8 mouse cellular contexts compared by ENCODE assay signal in the genomic region with DNA sequence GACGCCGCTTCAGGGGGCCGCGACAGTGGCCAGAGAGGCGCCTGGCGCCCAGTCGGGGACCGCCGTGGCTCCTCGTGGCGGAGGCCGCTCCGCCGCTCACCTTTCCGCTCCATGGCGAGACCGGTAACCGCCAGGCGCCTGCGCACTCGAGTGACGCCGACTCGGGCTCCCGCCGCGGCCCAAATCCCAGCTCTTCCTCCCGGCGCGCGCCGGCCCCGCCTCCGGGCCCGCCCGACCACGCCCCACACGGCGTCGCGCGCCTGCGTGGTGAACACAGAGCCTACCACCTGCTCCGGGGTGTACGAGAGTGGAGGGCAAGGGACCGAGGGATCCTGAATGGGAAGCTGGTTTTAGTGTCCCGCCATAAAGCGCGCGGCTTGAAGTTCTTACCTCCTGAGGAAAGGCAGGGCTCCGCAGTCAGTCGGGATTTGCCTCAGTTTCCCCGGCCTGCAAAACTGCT. TPM values are rescaled to one million over a fixed set of nuclear protein-coding genes. Genes with fewer than 3 reads are reported as not detected.
DNase-seq lines count a peak whose midpoint lies in the region; ATAC-seq lines count a peak whose summit lies in the region.

Gene Srpk1, minus strand, starts transcription at position 410 of the 460 bp plus-strand sequence.

- H3K9me3 ChIP-seq in heart, embryonic 14.5 days (ENCODE audit: control insufficient read depth, low read length), result no peaks in the 10 kb centered on the region
- no peaks in the 10 kb centered on the region for H3K9me3 ChIP-seq in liver, embryonic 13.5 days (replicated peaks)
- H3K9me3 ChIP-seq in stomach, embryonic 16.5 days (replicated peaks; ENCODE audit: control insufficient read depth, low read length), result no peaks in the 10 kb centered on the region

- peak within 1 kb of the TSS; percentile 66 for H3K27ac ChIP-seq in brown adipose tissue, adult 24 weeks (replicated peaks; ENCODE audit: low read depth, low read length)
- peak within 1 kb of the TSS; percentile 31 to 79; a peak in 3 of 4 replicates for H3K27ac ChIP-seq in heart, embryonic 14.5 days (replicated peaks in 1 of 2; ENCODE audit: control insufficient read depth in 1 of 2, insufficient read depth in 1 of 2, low read depth in 2 of 2, low read length in 2 of 2)
- peak within 1 kb of the TSS; percentile 88 for H3K27ac ChIP-seq in liver, embryonic 13.5 days
- peak within 1 kb of the TSS; percentile 84 for H3K27ac ChIP-seq in stomach, embryonic 16.5 days (ENCODE audit: low read length)

- H3K4me2 ChIP-seq in heart, embryonic 14.5 days (ENCODE audit: low read length), result peak within 1 kb of the TSS; percentile 94
- H3K4me2 ChIP-seq in liver, embryonic 13.5 days, result peak within 1 kb of the TSS; percentile 97
- H3K4me2 ChIP-seq in stomach, embryonic 16.5 days (ENCODE audit: low read depth, low read length), result peak within 1 kb of the TSS; percentile 79

- WGBS in heart, embryonic 14.5 days, result under 1% methylated on average over 45 of the region's 53 CpGs
- WGBS in liver, embryonic 13.5 days (ENCODE audit: insufficient replicate concordance), result under 1% methylated on average over 41 of the region's 53 CpGs
- WGBS in stomach, embryonic 16.5 days, result 0% methylated on average over 51 of the region's 53 CpGs

- ATAC-seq in heart, embryonic 14.5 days (ENCODE audit: insufficient number of reproducible peaks, insufficient read depth, low FRiP score, low read depth), result peak; percentile 90
- ATAC-seq in liver, embryonic 13.5 days (ENCODE audit: low read depth), result peak; percentile 87
- peak; percentile 96 for ATAC-seq in stomach, embryonic 16.5 days (ENCODE audit: insufficient read depth, low FRiP score)

- peak within 1 kb of the TSS; percentile 96 for H3K4me3 ChIP-seq in brown adipose tissue, adult 24 weeks (ENCODE audit: insufficient read depth, low read depth, low read length)
- peak within 1 kb of the TSS; percentile 69 to 86 for H3K4me3 ChIP-seq in heart, embryonic 14.5 days (ENCODE audit: control insufficient read depth in 1 of 2, insufficient read depth in 1 of 2, low read depth in 1 of 2, low read length in 2 of 2)
- peak within 1 kb of the TSS; percentile 96 for H3K4me3 ChIP-seq in liver, embryonic 13.5 days (replicated peaks)
- H3K4me3 ChIP-seq in stomach, embryonic 16.5 days (replicated peaks; ENCODE audit: low read length), result peak within 1 kb of the TSS; percentile 97

- peak within 1 kb of the TSS; percentile 88 for H3K9ac ChIP-seq in heart, embryonic 14.5 days (ENCODE audit: low read length)
- peak within 1 kb of the TSS; percentile 96 for H3K9ac ChIP-seq in liver, embryonic 13.5 days
- H3K9ac ChIP-seq in stomach, embryonic 16.5 days (ENCODE audit: low read length), result peak within 1 kb of the TSS; percentile 95

- peak; percentile 95 for DNase-seq in CD4-positive, CD25-positive, alpha-beta regulatory T cell, adult 2 months (ENCODE audit: low read depth, low spot score)
- DNase-seq in fibroblast of lung, adult 2 months (ENCODE audit: low read depth), result peak; percentile 47
- peak; percentile 96 for DNase-seq in kidney, postnatal 14 days
- DNase-seq in liver, embryonic 13.5 days, result peak; percentile 82
- peak; percentile 94 for DNase-seq in neural tube, embryonic 10.5 days (ENCODE audit: extremely low spot score, low spot score)

- H3K4me1 ChIP-seq in brown adipose tissue, adult 24 weeks (ENCODE audit: control insufficient read depth, insufficient read depth, insufficient read length, low read length), result peaks cover 12% of the 10 kb centered on the region
- peaks cover 10 to 17% of the 10 kb centered on the region in 2 experiments for H3K4me1 ChIP-seq in heart, embryonic 14.5 days (ENCODE audit: control insufficient read depth in 2 of 2, insufficient read depth in 2 of 2, low read length in 2 of 2)
- H3K4me1 ChIP-seq in liver, embryonic 13.5 days (replicated peaks), result peaks cover 48% of the 10 kb centered on the region
- peaks cover 16% of the 10 kb centered on the region; the same call in 1 of the 2 replicates for H3K4me1 ChIP-seq in stomach, embryonic 16.5 days (ENCODE audit: control insufficient read depth, insufficient read depth, low read length)

- H3K36me3 ChIP-seq in heart, embryonic 14.5 days (ENCODE audit: control insufficient read depth, insufficient read depth, low read length), result peaks cover 14% of the 10 kb centered on the region
- H3K36me3 ChIP-seq in liver, embryonic 13.5 days, result peaks cover 17% of the 10 kb centered on the region
- H3K36me3 ChIP-seq in stomach, embryonic 16.5 days (ENCODE audit: control insufficient read depth, insufficient read depth, low read length), result peaks cover 5% of the 10 kb centered on the region; the same call in 1 of the 2 replicates

- H3K27me3 ChIP-seq in heart, embryonic 14.5 days (ENCODE audit: control insufficient read depth, insufficient read depth, low read length), result no peaks in the 10 kb centered on the region
- no peaks in the 10 kb centered on the region for H3K27me3 ChIP-seq in liver, embryonic 13.5 days
- no peaks in the 10 kb centered on the region for H3K27me3 ChIP-seq in stomach, embryonic 16.5 days (ENCODE audit: control insufficient read depth, insufficient read depth, low read length)

RNA-seq across cellular contexts. Expression of gene Srpk1, which starts in this region (rescaled TPM):
- polyA plus RNA-seq in brown adipose tissue, adult 24 weeks (2012; ENCODE audit: insufficient read depth, insufficient read length, missing spikeins), result 19.0 and 31.0 TPM in 2 replicates
- 60.6 and 61.1 TPM in 2 replicates for polyA plus RNA-seq in heart, embryonic 14.5 days (2014; fragmentation: Nextera tagmentation; extraction: Ambion mirVana)
- polyA plus RNA-seq in liver, embryonic 13.5 days (2015; fragmentation: Nextera tagmentation; extraction: Ambion mirVana), result 54.3 and 57.7 TPM in 2 replicates
- polyA plus RNA-seq in stomach, embryonic 16.5 days (2015; fragmentation: Nextera tagmentation; extraction: Ambion mirVana), result 67.6 and 73.0 TPM in 2 replicates

Comparison
In these comparisons a context has a peak if more than half of its experiments do, and no peak if none do; other contexts are left out.
1. Peak in every context shown above with its lines: DNase-seq, ATAC-seq, H3K4me3 ChIP-seq and H3K27ac ChIP-seq.